Mouse (Mus musculus) CH12.LX (cell line): ENCODE measurements at regions not wholly inside any gene's neighbourhood (a gene's known extent, or its start where the extent isn't known, plus 50 kb on each side); places are given as distances from the start of the nearest gene placed in this dataset.

ENCODE experiments used
- DNase-seq: peaks from one replicate; pipeline ENCODE4 v3.0.0-alpha.2; 2013; ENCODE audit errors: extremely low read depth
- H3K27ac ChIP-seq: 2 replicates; pipeline ENCODE4 v1.5.1; 2012; ENCODE audit warnings: low read depth, mild to moderate bottlenecking, control low read depth, moderate library complexity; ENCODE audit not compliant: insufficient read depth
- H3K27me3 ChIP-seq: replicated peaks from 2 replicates; pipeline ENCODE3; 2012; ENCODE audit warnings: inconsistent platforms
- H3K36me3 ChIP-seq, 2 experiments: replicated peaks in 1 of 2; 2 replicates each; pipeline versions ENCODE3 to v1.6.1; 2012; ENCODE audit warnings: inconsistent platforms in 1 of 2, low read length in 1 of 2, mild to moderate bottlenecking in 1 of 2, mixed read lengths in 1 of 2, moderate library complexity in 1 of 2; ENCODE audit not compliant: control insufficient read depth in 1 of 2, insufficient read depth in 1 of 2
- H3K4me1 ChIP-seq, 2 experiments: 2 replicates each; pipeline ENCODE4 v1.6.1; 2012; ENCODE audit warnings: inconsistent platforms in 1 of 2, moderate library complexity in 1 of 2; ENCODE audit not compliant: insufficient read depth in 2 of 2, control insufficient read depth in 1 of 2
- H3K4me2 ChIP-seq: 2 replicates; pipeline ENCODE4 v1.6.1; 2012; ENCODE audit warnings: low read depth, mild to moderate bottlenecking, control low read depth; ENCODE audit not compliant: poor library complexity, insufficient read depth, severe bottlenecking
- H3K4me3 ChIP-seq, 3 experiments: fragments of 150-350 bp in 1 of 3; sonication (generic) in 1 of 3; replicated peaks in 1 of 3; 2 replicates each; pipeline versions ENCODE3 to v1.5.1; 2011 to 2012; ENCODE audit warnings: low read depth in 2 of 3, low read length in 2 of 3, mild to moderate bottlenecking in 2 of 3, moderate library complexity in 2 of 3, control low read depth in 1 of 3, improper control_type of control experiment in 1 of 3, inconsistent platforms in 1 of 3, mixed read lengths in 1 of 3; ENCODE audit not compliant: poor library complexity in 1 of 3
- H3K79me2 ChIP-seq: replicated peaks from 2 replicates; pipeline ENCODE4 v1.6.1; 2012; ENCODE audit warnings: mild to moderate bottlenecking, moderate library complexity; ENCODE audit not compliant: control insufficient read depth, poor library complexity, insufficient read depth, severe bottlenecking; ENCODE audit errors: extremely low read depth
- H3K9ac ChIP-seq: 2 replicates; pipeline ENCODE4 v1.6.1; 2012; ENCODE audit warnings: low read depth, mild to moderate bottlenecking, control low read depth, moderate library complexity; ENCODE audit not compliant: insufficient read depth
- H3K9me3 ChIP-seq: replicated peaks from 2 replicates; pipeline ENCODE3; 2012; ENCODE audit warnings: low read length, inconsistent platforms, mixed read lengths
- BHLHE40 ChIP-seq: IDR thresholded peaks from 2 replicates; pipeline ENCODE4 v1.6.1; 2011; ENCODE audit warnings: mild to moderate bottlenecking, low read depth, low read length, improper control_type of control experiment
- CTCF ChIP-seq, 2 experiments: IDR thresholded peaks in 1 of 2; conservative IDR thresholded peaks in 1 of 2; 2 replicates each; pipeline ENCODE4 v1.5.1; 2011 to 2012; ENCODE audit warnings: low read depth in 2 of 2, low read length in 2 of 2, improper control_type of control experiment in 1 of 2, inconsistent platforms in 1 of 2, mild to moderate bottlenecking in 1 of 2, moderate library complexity in 1 of 2
- E2F4 ChIP-seq: IDR thresholded peaks from 2 replicates; pipeline ENCODE4 v1.6.1; 2011; ENCODE audit warnings: low read depth, low read length, improper control_type of control experiment; ENCODE audit not compliant: insufficient replicate concordance
- ELF1 ChIP-seq: IDR thresholded peaks from 2 replicates; pipeline ENCODE4 v1.6.1; 2014; ENCODE audit warnings: low read depth, mild to moderate bottlenecking, inconsistent platforms, low read length, improper control_type of control experiment
- EP300 ChIP-seq: IDR thresholded peaks from 2 replicates; pipeline ENCODE4 v1.6.1; 2011; ENCODE audit warnings: low read length, improper control_type of control experiment
- ETS1 ChIP-seq: conservative IDR thresholded peaks from 2 replicates; pipeline ENCODE4 v1.6.1; 2012; ENCODE audit warnings: low read depth, mild to moderate bottlenecking, inconsistent platforms, low read length, improper control_type of control experiment, moderate library complexity
- GABPA ChIP-seq: IDR thresholded peaks from 2 replicates; pipeline ENCODE4 v1.6.1; 2012; ENCODE audit warnings: low read depth, low read length, improper control_type of control experiment, inconsistent platforms; ENCODE audit not compliant: insufficient replicate concordance
- IRF4 ChIP-seq: IDR thresholded peaks from 2 replicates; pipeline ENCODE4 v1.6.1; 2014; ENCODE audit warnings: low read depth, mild to moderate bottlenecking, inconsistent platforms, low read length, improper control_type of control experiment
- JUND ChIP-seq: conservative IDR thresholded peaks from 2 replicates; pipeline ENCODE4 v1.6.1; 2011; ENCODE audit warnings: low read depth, low read length, improper control_type of control experiment
- KAT2A ChIP-seq: IDR thresholded peaks from 2 replicates; pipeline ENCODE4 v1.6.1; 2012; ENCODE audit warnings: low read length, improper control_type of control experiment, inconsistent platforms; ENCODE audit not compliant: insufficient replicate concordance
- MAFK ChIP-seq: IDR thresholded peaks from 2 replicates; pipeline ENCODE4 v1.6.1; 2011; ENCODE audit warnings: low read length, improper control_type of control experiment; ENCODE audit not compliant: insufficient replicate concordance
- MAX ChIP-seq: IDR thresholded peaks from 2 replicates; pipeline ENCODE4 v1.6.1; 2011; ENCODE audit warnings: low read length, improper control_type of control experiment
- MAZ ChIP-seq: IDR thresholded peaks from 2 replicates; pipeline ENCODE4 v1.6.1; 2012; ENCODE audit warnings: low read depth, mild to moderate bottlenecking, inconsistent platforms, low read length, improper control_type of control experiment, moderate library complexity
- MYC ChIP-seq: IDR thresholded peaks from 2 replicates; pipeline ENCODE4 v1.6.1; 2011; ENCODE audit warnings: low read depth, mild to moderate bottlenecking, improper control_type of control experiment, low read length
- NELFE ChIP-seq: IDR thresholded peaks from 2 replicates; pipeline ENCODE4 v1.6.1; 2011; ENCODE audit warnings: low read depth, low read length, improper control_type of control experiment
- PAX5 ChIP-seq: IDR thresholded peaks from 2 replicates; pipeline ENCODE4 v1.6.1; 2012; ENCODE audit warnings: low read length, inconsistent platforms, mixed read lengths
- POLR2A ChIP-seq: IDR thresholded peaks from 2 replicates; pipeline ENCODE4 v1.6.1; 2011; ENCODE audit warnings: low read depth, mild to moderate bottlenecking, improper control_type of control experiment, low read length
- RAD21 ChIP-seq: IDR thresholded peaks from 2 replicates; pipeline ENCODE4 v1.6.1; 2011; ENCODE audit warnings: low read depth, mild to moderate bottlenecking, low read length, improper control_type of control experiment, moderate library complexity
- SMC3 ChIP-seq: IDR thresholded peaks from 2 replicates; pipeline ENCODE4 v1.6.1; 2011; ENCODE audit warnings: low read depth, low read length, improper control_type of control experiment
- TBP ChIP-seq: conservative IDR thresholded peaks from 2 replicates; pipeline ENCODE4 v1.6.1; 2011; ENCODE audit warnings: low read depth, low read length, improper control_type of control experiment
- TCF12 ChIP-seq: IDR thresholded peaks from 2 replicates; pipeline ENCODE4 v1.6.1; 2014; ENCODE audit warnings: low read depth, mild to moderate bottlenecking, inconsistent platforms, low read length, improper control_type of control experiment
- UBTF ChIP-seq: IDR thresholded peaks from 2 replicates; pipeline ENCODE4 v1.6.1; 2012; ENCODE audit warnings: low read depth, mild to moderate bottlenecking, inconsistent platforms, low read length, improper control_type of control experiment, moderate library complexity
- USF1 ChIP-seq: IDR thresholded peaks from 2 replicates; pipeline ENCODE4 v1.6.1; 2014; ENCODE audit warnings: low read depth, mild to moderate bottlenecking, inconsistent platforms, low read length, improper control_type of control experiment
- USF2 ChIP-seq: conservative IDR thresholded peaks from 2 replicates; pipeline ENCODE4 v1.6.1; 2011; ENCODE audit warnings: low read depth, low read length, improper control_type of control experiment
- ZC3H11A ChIP-seq: IDR thresholded peaks from 2 replicates; pipeline ENCODE4 v1.6.1; 2012; ENCODE audit warnings: low read depth, mild to moderate bottlenecking, inconsistent platforms, low read length, improper control_type of control experiment
- ZMIZ1 ChIP-seq: IDR thresholded peaks from 2 replicates; pipeline ENCODE4 v1.6.1; 2012; ENCODE audit warnings: low read depth, mild to moderate bottlenecking, inconsistent platforms, low read length, improper control_type of control experiment
- ZNF384 ChIP-seq: IDR thresholded peaks from 2 replicates; pipeline ENCODE4 v1.6.1; 2012; ENCODE audit warnings: low read depth, low read length, improper control_type of control experiment, inconsistent platforms
- dilution Hi-C: fragments of 300-500 bp; cut with MboI; formaldehyde crosslinking; loops from 2 replicates; pipeline ENCODE4 v1.14.3; 2020; ENCODE audit warnings: low sequenced_read_pairs; ENCODE audit not compliant: extremely low pct_unique_long_range_greater_than_20kb, extremely low pct_ligation_motif_present
- in situ Hi-C: fragments of 300-500 bp; cut with MboI; formaldehyde crosslinking; loops from 3 replicates; pipeline ENCODE4 v1.14.3; 2019; ENCODE audit warnings: low sequenced_read_pairs, low pct_ligation_motif_present, low pct_unique_long_range_greater_than_20kb, mixed read lengths

GRCm38 (mm10) chr1:51596935-51597820 is 119.0 kb upstream of the Nabp1 start:
- in situ Hi-C loops = loop anchor here (5.0 kb wide), 1 partner anchor 120 kb away; the partner anchor contains the start of gene Nabp1
- peaks cover 0 to 32% of the 10 kb centered on the region in 2 experiments; a peak in 3 of 4 replicates for H3K4me1 ChIP-seq
- dilution Hi-C loops = no loop called here
- H3K9me3 ChIP-seq = no peaks in the 10 kb centered on the region
- no peak overlapping the region for H3K27ac ChIP-seq
- peak overlapping the region; percentile 8; the same call in 1 of the 2 replicates for H3K4me2 ChIP-seq
- H3K4me3 ChIP-seq = no peak overlapping the region
- H3K27me3 ChIP-seq = no peaks in the 10 kb centered on the region
- TF ChIP-seq MAZ (no peak), CTCF (conservative IDR thresholded peaks at IDR 0.05 in 1 of 2, IDR thresholded peaks at IDR 0.05 in 1 of 2; ENCODE audit: low read depth in 2 of 2, low read length in 2 of 2) (peak; percentile 85 to 97), BHLHE40 (no peak), SMC3 (peak; percentile 96), KAT2A (no peak), E2F4 (no peak), PAX5 (no peak), TCF12 (peak; percentile 18; the same call in 1 of the 2 replicates), MAFK (no peak), EP300 (no peak), ELF1 (peak; percentile 44), NELFE (no peak), UBTF (no peak), ZC3H11A (peak; percentile 89), USF2 (no peak), POLR2A (0 out of 2 replicates have a peak, but pooled peaks have one; percentile 17), GABPA (no peak), RAD21 (peak; percentile 100), MAX (no peak; the same call in 1 of the 2 replicates), IRF4 (peak; percentile 49)
- peak; percentile 88 for DNase-seq
- H3K9ac ChIP-seq = no peak overlapping the region
- no peaks in the 10 kb centered on the region for H3K79me2 ChIP-seq
- H3K36me3 ChIP-seq = no peaks in the 10 kb centered on the region

DNA sequence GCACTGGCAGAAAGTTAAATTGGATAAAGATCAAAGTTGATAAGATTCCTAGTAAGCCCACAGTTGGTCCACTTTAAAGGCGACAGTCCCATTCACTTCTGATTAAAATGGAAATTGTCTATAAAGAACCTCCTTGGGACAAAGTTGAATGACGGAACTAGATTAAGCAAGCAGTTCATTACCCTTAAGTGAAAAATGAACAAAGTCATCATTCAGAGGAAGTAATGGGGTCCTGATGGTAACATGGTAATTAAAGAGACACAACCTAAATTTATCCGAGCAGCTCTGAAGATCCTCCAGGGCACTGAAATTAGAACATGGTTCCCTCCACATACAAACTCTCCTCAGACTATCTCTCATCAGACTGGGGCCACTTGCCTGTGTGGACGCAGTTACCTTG is 116.4 kb upstream of the Nabp1 start:
- no peak for DNase-seq
- in situ Hi-C loops = loop anchor here (5.0 kb wide), 1 partner anchor 117 kb away; the partner anchor contains the start of gene Nabp1
- TF ChIP-seq ZNF384 = no peak
- TF ChIP-seq USF2 = no peak
- TF ChIP-seq GABPA = no peak
- no peak for TF ChIP-seq ZMIZ1
- TF ChIP-seq MAFK = no peak
- TF ChIP-seq UBTF = no peak
- TF ChIP-seq USF1 = no peak
- no peak for TF ChIP-seq ZC3H11A
- no peak for TF ChIP-seq ETS1
- TF ChIP-seq MYC = no peak
- TF ChIP-seq TBP = no peak
- TF ChIP-seq MAZ = no peak
- TF ChIP-seq E2F4 = no peak
- no peak for TF ChIP-seq JUND
- TF ChIP-seq MAX = no peak

More for the DNA sequence above, 116.4 kb upstream of the Nabp1 start:
- Histone ChIP-seq H3K4me2 (no peak overlapping the region), H3K4me3 (no peak overlapping the region), H3K27me3 (no peaks in the 10 kb centered on the region), H3K36me3 (no peaks in the 10 kb centered on the region), H3K79me2 (no peaks in the 10 kb centered on the region), H3K4me1 (peaks cover 0 to 34% of the 10 kb centered on the region in 2 experiments; a peak in 3 of 4 replicates), H3K27ac (no peak overlapping the region), H3K9me3 (no peaks in the 10 kb centered on the region), H3K9ac (no peak overlapping the region)
- dilution Hi-C loops = no loop called here
